Mouse (Mus musculus) megakaryocyte-erythroid progenitor cell, adult 5-6 weeks (primary cell): ENCODE measurements around the gene Rnf217. TPM values are rescaled to one million over a fixed set of nuclear protein-coding genes. Genes with fewer than 3 reads are reported as not detected.

Experiments
- ATAC-seq: replicated peaks from 2 replicates; pipeline ENCODE4 v1.8.0; 2016; ENCODE audit warnings: mild to moderate bottlenecking, inconsistent platforms; ENCODE audit not compliant: severe bottlenecking, poor library complexity, low FRiP score, low TSS enrichment
- total RNA-seq, 2 experiments: library from RNA; stranded (forward) in 1 of 2; stranded (reverse) in 1 of 2; fragments of 200-1000, 215-1000 nt in 1 of 2; fragments of >200 nt in 1 of 2; fragmentation: Nextera tagmentation in 1 of 2; gene quantifications; 2 replicates each; pipeline ENCODE4 v1.2.3; 2014 to 2017

The Rnf217 gene
- total RNA-seq, 2 experiments from 2014 or later, result 0.13 to 0.14 TPM

DNA sequence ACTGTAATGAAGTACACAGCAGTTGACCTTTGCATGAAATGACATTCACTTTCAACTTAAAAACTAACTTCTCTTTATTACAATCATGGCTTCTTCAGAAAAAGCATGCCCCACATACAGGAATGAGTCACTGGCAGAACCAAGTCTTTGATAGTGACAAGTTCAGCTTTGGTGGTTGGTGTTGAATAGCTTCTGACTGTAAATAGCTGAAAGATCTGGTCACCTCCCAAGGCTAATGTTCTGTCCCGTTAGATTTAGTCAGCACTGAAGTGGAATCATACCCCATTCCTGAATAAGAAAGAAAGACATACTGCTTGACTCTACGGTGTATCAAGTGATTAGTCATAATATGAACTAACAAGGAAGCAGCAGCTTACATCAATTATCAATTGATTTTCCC, 51.7 kb downstream of the Rnf217 start:
- ATAC-seq, result no peak

DNA sequence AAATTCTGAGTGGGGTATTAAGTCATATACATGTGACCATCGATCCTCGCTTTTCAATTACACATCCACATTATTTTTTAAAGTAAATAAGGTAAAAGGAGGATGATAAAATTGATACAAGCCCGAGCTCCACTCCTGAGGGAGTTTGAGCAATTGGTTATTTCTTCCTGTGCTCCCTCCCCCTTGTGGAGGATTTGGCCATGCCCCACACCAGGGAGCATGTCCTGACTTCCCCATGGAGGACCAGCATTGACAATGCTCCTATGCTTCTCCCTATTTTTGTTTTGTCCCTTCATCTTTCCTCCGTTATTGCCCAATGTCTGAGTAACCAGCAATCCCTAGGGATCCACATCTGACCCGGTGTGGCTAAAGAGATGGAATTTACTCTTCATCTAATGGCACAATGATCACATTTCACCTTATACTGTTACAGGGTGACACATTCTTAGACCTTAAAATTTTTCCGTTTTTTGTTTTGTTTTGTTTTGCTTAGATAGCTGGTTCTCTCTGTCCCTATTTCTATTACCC, 53.5 kb downstream of the Rnf217 start:
- ATAC-seq, result no peak

DNA sequence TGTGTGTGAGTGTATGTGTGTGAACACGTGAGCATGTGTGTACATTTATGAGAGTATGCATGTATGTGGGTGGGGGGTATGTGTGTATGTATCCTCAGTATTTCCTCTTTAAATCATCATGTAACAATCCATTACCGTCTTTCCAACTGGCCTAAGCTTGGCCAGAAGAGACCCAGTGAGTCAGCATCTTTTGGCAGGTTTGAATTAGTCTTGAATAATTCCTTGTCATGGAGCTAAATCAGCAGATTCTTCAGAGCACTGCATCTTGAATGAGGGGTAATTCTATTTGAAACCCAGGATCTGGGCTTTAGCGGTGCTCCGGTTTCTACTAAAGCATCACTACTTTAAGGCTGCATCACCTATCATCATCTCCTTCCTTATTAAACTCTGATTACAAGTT, 55.7 kb downstream of the Rnf217 start:
- no peak for ATAC-seq

GRCm38 (mm10) chr10:31551850-31552249, 57.1 kb downstream of the Rnf217 start:
- no peak for ATAC-seq

DNA sequence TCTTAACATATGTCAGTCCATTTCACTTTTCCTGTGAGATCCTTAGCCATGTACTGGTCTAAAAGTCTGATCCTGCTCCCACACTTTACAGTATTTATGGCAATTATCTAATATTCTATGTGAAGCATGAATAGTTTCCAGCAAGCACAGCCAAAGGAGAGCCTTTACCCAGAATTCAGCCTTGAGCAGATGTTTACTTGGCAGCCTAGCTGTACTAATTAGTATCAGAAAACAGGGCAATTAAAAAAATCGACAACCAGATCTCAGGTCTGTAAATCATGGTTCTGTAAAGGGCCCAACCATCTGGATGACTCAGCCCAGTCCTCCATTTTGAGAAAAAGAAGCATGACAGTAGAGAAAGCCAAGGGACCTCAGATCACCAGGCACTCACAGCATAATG, 57.6 kb downstream of the Rnf217 start:
- no peak for ATAC-seq

GRCm38 (mm10) chr10:31547156-31547555, 61.8 kb downstream of the Rnf217 start:
- no peak for ATAC-seq

DNA sequence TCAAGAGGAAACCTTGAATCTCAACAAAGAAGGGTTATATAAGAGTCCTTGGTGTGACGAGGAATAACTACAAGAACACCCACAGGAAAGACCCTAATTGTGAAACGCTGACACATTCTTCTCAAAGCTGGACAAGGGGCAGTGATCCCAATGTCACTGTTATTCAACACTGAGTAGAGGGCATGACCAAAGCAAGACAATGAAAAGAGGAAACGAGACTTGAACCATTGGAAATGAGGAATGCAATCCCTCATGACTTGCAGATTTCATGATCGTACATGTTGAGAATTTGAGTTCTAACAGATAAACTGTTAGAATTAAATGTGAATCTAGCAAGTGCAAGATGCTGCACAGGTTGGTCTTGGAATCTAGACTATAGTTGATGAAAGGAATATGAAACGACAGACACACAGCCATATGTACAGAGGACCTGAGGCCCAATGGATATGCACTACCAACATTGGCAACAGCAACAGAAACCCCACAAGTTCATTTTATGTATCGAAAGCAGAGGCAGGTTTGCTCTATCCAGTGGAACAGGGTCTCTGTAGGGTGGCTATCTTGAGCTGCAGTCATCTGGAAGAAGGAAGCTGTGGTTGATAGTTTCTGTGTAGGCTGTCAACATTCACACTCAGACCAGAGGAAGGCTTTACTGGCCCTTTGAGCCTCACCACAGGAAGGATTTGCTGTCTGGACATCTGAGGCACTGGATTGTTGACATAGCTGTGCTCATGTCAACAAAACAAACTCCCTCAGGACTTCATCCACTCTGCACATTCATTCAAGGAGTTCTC, 64.6 kb downstream of the Rnf217 start:
- no peak for ATAC-seq

DNA sequence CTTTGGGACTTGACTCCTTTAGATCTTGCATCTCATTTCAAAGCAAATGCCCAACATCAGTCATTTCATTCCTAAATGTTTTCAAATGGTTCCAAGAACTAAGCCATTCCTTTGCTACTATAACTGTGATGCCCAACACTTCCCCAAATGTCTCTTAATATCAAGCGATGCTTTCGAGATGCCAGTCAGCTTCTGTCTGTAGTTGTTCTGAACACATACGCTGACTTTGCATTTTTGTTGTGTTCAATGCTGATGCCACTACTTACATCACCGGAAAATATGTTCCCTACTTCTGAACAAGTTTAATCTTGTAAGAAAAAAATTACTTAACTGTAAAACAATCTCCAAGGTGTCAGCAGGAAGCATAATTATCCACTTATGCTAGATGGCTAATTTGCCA, 68.5 kb downstream of the Rnf217 start:
- no peak for ATAC-seq

GRCm38 (mm10) chr10:31539351-31539750, 69.6 kb downstream of the Rnf217 start:
- no peak for ATAC-seq

- no peak for ATAC-seq
Measured at GRCm38 (mm10) chr10:31538721-31539120, 70.3 kb downstream of the Rnf217 start.

DNA sequence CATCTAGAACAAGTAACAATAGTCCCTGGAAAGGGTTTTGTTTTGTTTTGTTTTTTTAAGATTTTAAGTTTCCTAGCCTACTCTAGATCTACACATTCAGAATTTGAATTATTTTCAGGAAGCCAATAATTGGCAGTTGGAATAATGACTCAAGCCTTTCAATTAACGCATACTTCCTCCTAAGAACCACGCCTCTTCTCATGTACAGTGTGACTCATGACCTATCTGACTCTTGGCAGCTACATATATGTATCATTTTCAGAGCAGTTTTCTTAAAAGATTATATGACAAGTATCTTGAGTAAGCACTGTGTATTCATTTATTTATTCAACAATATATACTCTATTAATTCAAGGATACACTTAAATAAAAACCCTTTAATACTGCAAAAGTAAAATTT, 70.7 kb downstream of the Rnf217 start:
- ATAC-seq, result no peak

- no peak for ATAC-seq
Measured at GRCm38 (mm10) chr10:31537213-31537612, 71.8 kb downstream of the Rnf217 start.

GRCm38 (mm10) chr10:31535046-31535445, 73.9 kb downstream of the Rnf217 start:
- no peak for ATAC-seq

DNA sequence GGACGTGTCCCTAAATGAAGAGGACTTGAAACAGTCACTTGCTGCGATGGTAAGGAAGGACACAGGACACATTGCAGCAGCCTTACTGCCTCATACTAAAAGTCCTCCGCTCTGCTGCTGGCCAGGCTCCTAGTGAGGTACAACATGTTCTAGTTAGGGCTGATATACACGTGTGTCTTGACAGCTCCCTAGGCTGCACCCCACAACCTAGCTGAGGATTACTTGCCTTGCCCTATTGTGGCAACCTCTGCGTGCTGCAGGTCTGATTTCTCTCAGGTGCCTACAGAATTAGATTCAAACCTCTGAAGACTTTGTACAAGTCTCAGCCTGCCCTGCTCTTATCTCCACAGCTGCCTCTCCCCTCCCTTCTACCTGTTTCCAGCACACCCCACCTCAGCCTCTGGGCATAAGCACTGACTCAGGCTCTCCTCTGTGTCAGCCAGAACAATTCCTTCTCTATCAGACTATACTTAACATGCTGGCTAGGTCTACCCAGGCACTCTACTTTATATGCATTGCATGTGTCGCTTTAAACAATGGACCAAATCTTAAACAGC, 75.6 kb downstream of the Rnf217 start:
- no peak for ATAC-seq

DNA sequence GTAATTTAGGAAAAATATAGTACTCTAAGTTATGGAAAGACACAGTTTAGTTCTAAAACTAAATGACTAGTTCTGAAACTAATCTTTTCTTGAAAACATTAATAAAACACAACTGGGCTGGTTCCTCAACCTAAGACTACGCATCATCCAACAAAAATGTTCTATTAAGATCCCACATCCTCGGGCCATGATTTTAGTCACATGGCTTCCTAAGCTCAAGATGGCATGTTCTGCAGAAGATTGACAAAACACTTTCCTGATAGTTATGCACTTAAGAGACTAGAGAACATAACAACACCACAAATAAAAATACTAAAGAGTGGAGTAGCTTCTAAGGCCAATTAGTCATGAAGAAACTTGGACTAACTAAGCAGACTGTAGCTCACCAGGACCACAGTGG, 76.2 kb downstream of the Rnf217 start:
- ATAC-seq, result no peak

- ATAC-seq, result no peak
Measured at GRCm38 (mm10) chr10:31528297-31528984, 80.5 kb downstream of the Rnf217 start.

GRCm38 (mm10) chr10:31525705-31526104, 83.3 kb downstream of the Rnf217 start:
- ATAC-seq, result no peak

DNA sequence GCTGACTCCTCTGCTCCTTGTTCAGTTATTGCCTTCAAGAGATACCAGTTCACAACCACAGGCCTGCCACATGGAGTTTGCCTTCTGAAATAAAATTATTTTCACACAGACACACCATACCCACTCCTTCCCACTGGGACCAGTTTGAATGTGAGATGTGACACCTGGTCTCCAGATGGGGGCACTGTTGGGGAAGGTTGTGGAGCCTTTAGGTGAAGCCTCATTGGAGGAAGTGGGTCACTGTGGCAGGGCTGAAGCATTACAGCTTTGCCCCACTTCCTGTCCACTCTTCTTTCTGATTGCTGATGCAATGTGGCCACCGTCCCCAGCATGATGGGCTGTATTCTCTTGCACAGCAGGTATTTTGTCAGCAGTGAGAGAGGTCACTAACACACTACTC, 89.6 kb downstream of the Rnf217 start:
- ATAC-seq, result 0 out of 2 replicates have a peak, but pooled peaks have one; percentile 63

- no peak for ATAC-seq
Measured at GRCm38 (mm10) chr10:31518210-31518609, 90.8 kb downstream of the Rnf217 start.

DNA sequence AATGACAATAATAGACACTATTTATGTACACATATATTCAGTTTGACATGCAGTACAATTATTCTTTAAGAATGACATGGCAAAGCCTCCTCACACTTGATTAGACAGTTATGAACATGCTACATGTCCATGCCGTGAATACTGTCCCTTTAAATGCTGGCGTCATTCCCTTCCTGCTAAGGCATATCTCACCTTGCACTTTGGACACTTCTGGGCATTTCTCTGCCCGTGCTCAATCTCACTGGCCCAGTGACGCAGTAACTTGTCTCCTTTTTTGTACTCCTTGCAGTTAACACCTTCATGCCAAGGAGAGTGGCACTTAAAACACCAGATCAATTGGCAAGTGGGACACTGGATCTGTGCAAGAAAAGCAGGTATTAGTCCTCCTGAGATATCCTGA, 91.8 kb downstream of the Rnf217 start:
- ATAC-seq, result no peak

GRCm38 (mm10) chr10:31515897-31516296, 93.1 kb downstream of the Rnf217 start:
- ATAC-seq, result no peak
